Mouse (Mus musculus) heart, adult 2 months (tissue): ENCODE measurements at regions not wholly inside any gene's neighbourhood (a gene's known extent, or its start where the extent isn't known, plus 50 kb on each side); places are given as distances from the start of the nearest gene placed in this dataset.

ENCODE experiments used
- CTCF ChIP-seq: fragments of 200-600 bp; IDR thresholded peaks from 2 replicates; pipeline ENCODE4 v1.8.1; 2022; ENCODE audit warnings: antibody characterized with exemption, mild to moderate bottlenecking, moderate library complexity
- EP300 ChIP-seq: fragments of 200-500 bp; IDR thresholded peaks from 2 replicates; pipeline ENCODE4 v1.6.1; 2011; ENCODE audit warnings: low read depth, low read length, control low read depth; ENCODE audit not compliant: insufficient read depth
- POLR2A ChIP-seq: fragments of 200-500 bp; IDR thresholded peaks from 2 replicates; pipeline ENCODE4 v1.6.1; 2011; ENCODE audit warnings: mild to moderate bottlenecking, low read depth, low read length, control low read depth; ENCODE audit not compliant: insufficient read depth

DNA sequence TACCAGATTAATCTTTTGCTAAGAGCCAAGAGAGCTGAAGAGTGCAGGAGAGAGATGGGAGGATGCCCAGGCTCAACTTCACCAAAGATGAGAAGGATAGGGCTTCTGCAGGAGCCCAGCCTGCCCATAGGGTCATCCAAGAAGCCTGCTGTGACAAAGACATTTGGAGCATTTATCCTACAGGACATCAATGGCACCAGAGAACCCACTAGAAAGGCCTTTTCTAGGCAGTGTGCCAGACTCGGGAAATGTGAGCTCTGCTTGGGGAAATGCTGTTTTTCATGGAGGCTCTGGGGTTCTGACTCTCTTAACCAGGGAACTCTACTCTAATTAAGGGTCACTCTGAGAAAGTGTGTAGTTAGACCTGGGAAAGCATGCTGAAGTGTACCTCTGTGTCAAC lies 470.8 kb downstream of the 1190002N15Rik start:
- TF ChIP-seq EP300: no peak
- no peak for TF ChIP-seq CTCF
- no peak for TF ChIP-seq POLR2A
